Mouse (Mus musculus) kidney, embryonic 14.5 days (tissue): Measurements from ENCODE around the gene Tyms. TPM values are rescaled to one million over a fixed set of nuclear protein-coding genes. Genes with fewer than 3 reads are reported as not detected.
"Not testable (repeated sequence)": the region's sequence is repeated elsewhere in the genome, so short reads cannot be mapped to it uniquely, and the experiment has no call there.

Source experiments
- ATAC-seq: fragments of 200-750 bp; cut with Nextera tagmentation; 2 replicates; pipeline ENCODE4 v1.8.0; 2017; ENCODE audit warnings: moderate number of reproducible peaks, mild to moderate bottlenecking, moderate TSS enrichment, moderate library complexity; ENCODE audit not compliant: low FRiP score, low TSS enrichment
- H3K27ac ChIP-seq: fragments of 300-500 bp; sonication (generic); 2 replicates; pipeline ENCODE4 v1.5.1; 2014; ENCODE audit warnings: low read depth, mild to moderate bottlenecking, low read length, moderate library complexity, mixed read lengths
- H3K27me3 ChIP-seq: fragments of 300-500 bp; sonication (generic); 2 replicates; pipeline ENCODE4 v1.6.1; 2014; ENCODE audit warnings: mild to moderate bottlenecking, low read length; ENCODE audit not compliant: control insufficient read depth, insufficient read depth
- H3K36me3 ChIP-seq: fragments of 300-500 bp; sonication (generic); 2 replicates; pipeline ENCODE4 v1.6.1; 2014; ENCODE audit warnings: low read length, mixed read lengths; ENCODE audit not compliant: control insufficient read depth, insufficient read depth
- H3K4me1 ChIP-seq: fragments of 300-500 bp; sonication (generic); 2 replicates; pipeline ENCODE4 v1.6.1; 2014; ENCODE audit warnings: low read length, mixed read lengths; ENCODE audit not compliant: control insufficient read depth, insufficient read depth
- H3K4me2 ChIP-seq: fragments of 300-500 bp; sonication (generic); replicated peaks from 2 replicates; pipeline ENCODE4 v1.6.1; 2014; ENCODE audit warnings: low read depth, mild to moderate bottlenecking, low read length
- H3K4me3 ChIP-seq: fragments of 300-500 bp; sonication (generic); 2 replicates; pipeline ENCODE4 v1.5.1; 2014; ENCODE audit warnings: mild to moderate bottlenecking, low read length
- H3K9ac ChIP-seq: fragments of 300-500 bp; sonication (generic); 2 replicates; pipeline ENCODE4 v1.6.1; 2014; ENCODE audit warnings: low read depth, mild to moderate bottlenecking, low read length, moderate library complexity
- H3K9me3 ChIP-seq: fragments of 300-500 bp; sonication (generic); 2 replicates; pipeline ENCODE4 v1.6.1; 2016; ENCODE audit warnings: low read length; ENCODE audit not compliant: control insufficient read depth
- WGBS: fragments of 180-500 bp; shearing (Covaris S2); extraction: QIAGEN DNeasy Blood & Tissue Kit; methylation state at CpG from one replicate; pipeline ENCODE4 v1.1.7; 2014; 5-methylcytosine and 5-hydroxymethylcytosine counted together
- polyA plus RNA-seq: library from polyadenylated mRNA; unstranded; fragments of >200 nt; fragmentation: Nextera tagmentation; extraction: Ambion mirVana; gene quantifications from 2 replicates; pipeline ENCODE4 v1.2.1, GENCODE M21; 2014

Gene Tyms
- polyA plus RNA-seq, 1 experiment from 2014 or later, result 328 TPM

GRCm38 (mm10) chr5:30071677-30072076, 1.7 kb downstream of the Tyms start:
- H3K9me3 ChIP-seq, result no peaks in the 10 kb centered on the region
- 76% methylated on average over 6 of the region's 6 CpGs for WGBS
- H3K4me3 ChIP-seq, result peak overlapping the region; percentile 76
- H3K9ac ChIP-seq, result peak overlapping the region; percentile 81; the same call in 1 of the 2 replicates
- no peak overlapping the region for H3K27ac ChIP-seq
- H3K27me3 ChIP-seq, result no peaks in the 10 kb centered on the region
- peak overlapping the region; percentile 62 for H3K4me2 ChIP-seq
- H3K4me1 ChIP-seq, result peaks cover 9% of the 10 kb centered on the region; the same call in 1 of the 2 replicates
- ATAC-seq, result no peak
- H3K36me3 ChIP-seq, result peaks cover 45% of the 10 kb centered on the region

GRCm38 (mm10) chr5:30067726-30068125, 5.7 kb downstream of the Tyms start:
- no peaks in the 10 kb centered on the region for H3K9me3 ChIP-seq
- H3K4me2 ChIP-seq, result no peak overlapping the region
- no peak overlapping the region for H3K4me3 ChIP-seq
- H3K27me3 ChIP-seq, result no peaks in the 10 kb centered on the region
- WGBS, result 11% methylated on average over 6 of the region's 6 CpGs
- H3K27ac ChIP-seq, result no peak overlapping the region
- peaks cover 72% of the 10 kb centered on the region for H3K36me3 ChIP-seq
- peaks cover 9% of the 10 kb centered on the region; the same call in 1 of the 2 replicates for H3K4me1 ChIP-seq
- no peak for ATAC-seq
- H3K9ac ChIP-seq, result no peak overlapping the region

GRCm38 (mm10) chr5:30059607-30060006, 13.8 kb downstream of the Tyms start:
- not testable (repeated sequence) for H3K4me2 ChIP-seq
- H3K36me3 ChIP-seq, result peaks cover 40% of the 10 kb centered on the region
- WGBS, result 77% methylated on average over 5 of the region's 5 CpGs

GRCm38 (mm10) chr5:30058216-30058731, 15.1 kb downstream of the Tyms start:
- H3K4me2 ChIP-seq, result no peak overlapping the region
- WGBS, result 81% methylated on average over 6 of the region's 6 CpGs

More at GRCm38 (mm10) chr5:30059607-30060006, 13.8 kb downstream of the Tyms start:
- not testable (repeated sequence) for H3K9ac ChIP-seq, ATAC-seq, H3K9me3 ChIP-seq, H3K27ac ChIP-seq, H3K27me3 ChIP-seq, H3K4me1 ChIP-seq, H3K4me3 ChIP-seq

GRCm38 (mm10) chr5:30039841-30040240, 33.6 kb downstream of the Tyms start:
- 78% methylated on average over 4 of the region's 4 CpGs for WGBS
- H3K36me3 ChIP-seq, H3K27ac ChIP-seq, H3K9ac ChIP-seq, ATAC-seq, H3K9me3 ChIP-seq, H3K4me2 ChIP-seq, H3K4me3 ChIP-seq, H3K27me3 ChIP-seq, H3K4me1 ChIP-seq: not testable (repeated sequence)

More at GRCm38 (mm10) chr5:30058216-30058731, 15.1 kb downstream of the Tyms start:
- no peak overlapping the region for H3K9ac ChIP-seq
- no peak for ATAC-seq
- no peak overlapping the region for H3K27ac ChIP-seq
- no peaks in the 10 kb centered on the region for H3K4me1 ChIP-seq
- no peak overlapping the region for H3K4me3 ChIP-seq
- no peaks in the 10 kb centered on the region for H3K27me3 ChIP-seq
- no peaks in the 10 kb centered on the region for H3K9me3 ChIP-seq
- peaks cover 30% of the 10 kb centered on the region for H3K36me3 ChIP-seq

- H3K27me3 ChIP-seq, H3K27ac ChIP-seq, H3K9ac ChIP-seq, H3K36me3 ChIP-seq, H3K4me3 ChIP-seq, ATAC-seq, H3K4me2 ChIP-seq, H3K4me1 ChIP-seq, H3K9me3 ChIP-seq: not testable (repeated sequence)
- 92% methylated on average over 5 of the region's 5 CpGs for WGBS
Measured at GRCm38 (mm10) chr5:30039324-30039723, 34.1 kb downstream of the Tyms start.

GRCm38 (mm10) chr5:30037111-30037510, 36.3 kb downstream of the Tyms start:
- H3K4me2 ChIP-seq, H3K27me3 ChIP-seq, ATAC-seq, H3K36me3 ChIP-seq, H3K4me1 ChIP-seq, H3K9ac ChIP-seq, H3K9me3 ChIP-seq, H3K27ac ChIP-seq, H3K4me3 ChIP-seq: not testable (repeated sequence)
- WGBS, result 91% methylated on average over 2 of the region's 2 CpGs

GRCm38 (mm10) chr5:30035862-30036261, 37.6 kb downstream of the Tyms start:
- not testable (repeated sequence) for H3K9me3 ChIP-seq, H3K9ac ChIP-seq, H3K4me2 ChIP-seq, H3K4me3 ChIP-seq, H3K27ac ChIP-seq, H3K4me1 ChIP-seq, H3K36me3 ChIP-seq, ATAC-seq, H3K27me3 ChIP-seq
- 83% methylated on average over 4 of the region's 4 CpGs for WGBS

GRCm38 (mm10) chr5:30014580-30014979, 58.8 kb downstream of the Tyms start:
- Histone ChIP-seq H3K4me3 (no peak overlapping the region), H3K9me3 (no peaks in the 10 kb centered on the region), H3K36me3 (no peaks in the 10 kb centered on the region), H3K27ac (no peak overlapping the region), H3K27me3 (no peaks in the 10 kb centered on the region), H3K4me1 (no peaks in the 10 kb centered on the region), H3K4me2 (no peak overlapping the region), H3K9ac (no peak overlapping the region)
- 70% methylated on average over 2 of the region's 2 CpGs for WGBS
- no peak for ATAC-seq
